Mouse (Mus musculus) intestine, embryonic 15.5 days (tissue): ENCODE data around the gene Sulf2. TPM values are rescaled to one million over a fixed set of nuclear protein-coding genes. Genes with fewer than 3 reads are reported as not detected.

ENCODE experiments used
- ATAC-seq: fragments of 200-750 bp; cut with Nextera tagmentation; 2 replicates; pipeline ENCODE4 v1.8.0; 2017; ENCODE audit warnings: moderate TSS enrichment, moderate library complexity
- H3K27ac ChIP-seq: fragments of 300-500 bp; sonication (generic); 2 replicates; pipeline ENCODE4 v1.5.1; 2015; ENCODE audit warnings: mild to moderate bottlenecking, inconsistent platforms
- H3K27me3 ChIP-seq: fragments of 300-500 bp; sonication (generic); replicated peaks from 2 replicates; pipeline ENCODE4 v1.6.1; 2015; ENCODE audit warnings: inconsistent platforms
- H3K36me3 ChIP-seq: fragments of 300-500 bp; sonication (generic); 2 replicates; pipeline ENCODE4 v1.6.1; 2015; ENCODE audit warnings: inconsistent platforms
- H3K4me1 ChIP-seq: fragments of 300-500 bp; sonication (generic); replicated peaks from 2 replicates; pipeline ENCODE4 v1.6.1; 2015; ENCODE audit warnings: inconsistent platforms
- H3K4me2 ChIP-seq: fragments of 300-500 bp; sonication (generic); replicated peaks from 2 replicates; pipeline ENCODE4 v1.6.1; 2015; ENCODE audit warnings: mild to moderate bottlenecking, inconsistent platforms
- H3K4me3 ChIP-seq: fragments of 300-500 bp; sonication (generic); replicated peaks from 2 replicates; pipeline ENCODE4 v1.5.1; 2015; ENCODE audit warnings: inconsistent platforms
- H3K9ac ChIP-seq: fragments of 300-500 bp; sonication (generic); 2 replicates; pipeline ENCODE4 v1.6.1; 2015; ENCODE audit warnings: inconsistent platforms
- H3K9me3 ChIP-seq: fragments of 300-500 bp; sonication (generic); 2 replicates; pipeline ENCODE4 v1.6.1; 2016; ENCODE audit warnings: inconsistent platforms
- WGBS: fragments of 180-500 bp; shearing (Covaris S2); methylation state at CpG from one replicate; pipeline ENCODE4 v1.1.7; 2015; 5-methylcytosine and 5-hydroxymethylcytosine counted together
- polyA plus RNA-seq: library from polyadenylated mRNA; unstranded; fragments of >200 nt; fragmentation: Nextera tagmentation; extraction: Ambion mirVana; gene quantifications from 2 replicates; pipeline ENCODE4 v1.2.1, GENCODE M21; 2015

Sulf2 gene
- polyA plus RNA-seq, 1 experiment from 2014 or later = 106 TPM

GRCm38 (mm10) chr2:166168868-166169267 is 13.4 kb upstream of the Sulf2 start:
- H3K4me1 ChIP-seq = peaks cover 13% of the 10 kb centered on the region
- no peak overlapping the region for H3K4me3 ChIP-seq
- no peak overlapping the region for H3K27ac ChIP-seq
- 55% methylated on average over 7 of the region's 7 CpGs for WGBS
- H3K27me3 ChIP-seq = no peaks in the 10 kb centered on the region
- H3K36me3 ChIP-seq = no peaks in the 10 kb centered on the region
- ATAC-seq = no peak
- no peak overlapping the region for H3K4me2 ChIP-seq
- H3K9me3 ChIP-seq = no peaks in the 10 kb centered on the region
- H3K9ac ChIP-seq = no peak overlapping the region

GRCm38 (mm10) chr2:166167387-166167786 is 11.9 kb upstream of the Sulf2 start:
- peaks cover 19% of the 10 kb centered on the region for H3K4me1 ChIP-seq
- 93% methylated on average over 2 of the region's 2 CpGs for WGBS
- no peak overlapping the region for H3K27ac ChIP-seq
- no peaks in the 10 kb centered on the region for H3K9me3 ChIP-seq
- H3K4me2 ChIP-seq = no peak overlapping the region
- H3K27me3 ChIP-seq = no peaks in the 10 kb centered on the region
- ATAC-seq = no peak
- no peak overlapping the region for H3K9ac ChIP-seq
- no peak overlapping the region for H3K4me3 ChIP-seq
- no peaks in the 10 kb centered on the region for H3K36me3 ChIP-seq

DNA sequence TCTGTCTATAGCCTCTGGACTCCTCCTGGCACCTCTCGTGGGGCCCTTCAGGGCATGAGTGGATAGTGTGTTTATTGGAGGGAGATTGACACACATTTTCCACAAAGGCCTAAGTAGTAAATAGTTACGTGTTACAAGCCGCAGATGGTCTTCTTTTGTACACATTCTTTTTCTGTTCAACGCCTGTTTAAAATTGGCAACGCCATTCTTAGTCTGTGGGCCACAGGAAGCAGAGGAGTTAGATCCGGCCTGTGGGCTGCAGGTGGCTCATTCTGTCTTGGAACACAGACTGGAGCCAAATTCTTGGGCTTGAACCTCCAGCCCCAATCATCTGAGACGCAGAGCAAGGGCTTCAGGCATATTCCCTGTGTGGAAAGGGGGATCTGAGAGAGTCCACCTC is 9.9 kb upstream of the Sulf2 start:
- Histone ChIP-seq H3K4me1 (peaks cover 17% of the 10 kb centered on the region), H3K27ac (no peak overlapping the region), H3K4me2 (no peak overlapping the region), H3K9me3 (no peaks in the 10 kb centered on the region), H3K27me3 (no peaks in the 10 kb centered on the region), H3K36me3 (no peaks in the 10 kb centered on the region), H3K4me3 (no peak overlapping the region), H3K9ac (no peak overlapping the region)
- 61% methylated on average over 7 of the region's 7 CpGs for WGBS
- no peak for ATAC-seq

- Histone ChIP-seq H3K27me3 (no peaks in the 10 kb centered on the region), H3K27ac (no peak overlapping the region), H3K4me1 (peaks cover 14% of the 10 kb centered on the region), H3K4me3 (no peak overlapping the region), H3K4me2 (no peak overlapping the region), H3K9me3 (no peaks in the 10 kb centered on the region), H3K36me3 (no peaks in the 10 kb centered on the region), H3K9ac (no peak overlapping the region)
- 92% methylated on average over 1 of the region's 1 CpGs for WGBS
- ATAC-seq = no peak
These were observed 9.1 kb upstream of the Sulf2 start for GRCm38 (mm10) chr2:166164601-166165000.

GRCm38 (mm10) chr2:166163917-166164316 is 8.5 kb upstream of the Sulf2 start:
- H3K27ac ChIP-seq = no peak overlapping the region
- H3K9me3 ChIP-seq = no peaks in the 10 kb centered on the region
- no peak overlapping the region for H3K4me2 ChIP-seq
- ATAC-seq = no peak
- peaks cover 11% of the 10 kb centered on the region for H3K4me1 ChIP-seq
- no peak overlapping the region for H3K4me3 ChIP-seq
- H3K27me3 ChIP-seq = no peaks in the 10 kb centered on the region
- WGBS = 80% methylated on average over 6 of the region's 6 CpGs
- H3K36me3 ChIP-seq = no peaks in the 10 kb centered on the region
- no peak overlapping the region for H3K9ac ChIP-seq

- Histone ChIP-seq H3K36me3 (no peaks in the 10 kb centered on the region), H3K9me3 (no peaks in the 10 kb centered on the region), H3K4me2 (no peak overlapping the region), H3K4me1 (peaks cover 10% of the 10 kb centered on the region; the same call in 1 of the 2 replicates), H3K4me3 (no peak overlapping the region), H3K27me3 (no peaks in the 10 kb centered on the region), H3K9ac (no peak overlapping the region), H3K27ac (no peak overlapping the region)
- no peak for ATAC-seq
- WGBS = 70% methylated on average over 5 of the region's 5 CpGs
These were observed 7.8 kb upstream of the Sulf2 start for GRCm38 (mm10) chr2:166163252-166163651.

- no peaks in the 10 kb centered on the region for H3K36me3 ChIP-seq
- peaks cover 18% of the 10 kb centered on the region for H3K4me1 ChIP-seq
- no peaks in the 10 kb centered on the region for H3K9me3 ChIP-seq
- ATAC-seq = no peak
- WGBS = 70% methylated on average over 5 of the region's 5 CpGs
- no peak overlapping the region for H3K9ac ChIP-seq
- H3K27ac ChIP-seq = no peak overlapping the region
- H3K27me3 ChIP-seq = no peaks in the 10 kb centered on the region
- no peak overlapping the region for H3K4me2 ChIP-seq
- no peak overlapping the region for H3K4me3 ChIP-seq
These were observed 6.7 kb upstream of the Sulf2 start for GRCm38 (mm10) chr2:166162160-166162559.

GRCm38 (mm10) chr2:166159276-166159675 is 3.8 kb upstream of the Sulf2 start:
- no peaks in the 10 kb centered on the region for H3K9me3 ChIP-seq
- no peak overlapping the region for H3K9ac ChIP-seq
- no peaks in the 10 kb centered on the region for H3K36me3 ChIP-seq
- no peak overlapping the region for H3K4me3 ChIP-seq
- peaks cover 25% of the 10 kb centered on the region for H3K4me1 ChIP-seq
- no peak overlapping the region for H3K27ac ChIP-seq
- 91% methylated on average over 7 of the region's 7 CpGs for WGBS
- ATAC-seq = no peak
- H3K27me3 ChIP-seq = no peaks in the 10 kb centered on the region
- H3K4me2 ChIP-seq = no peak overlapping the region

- H3K4me3 ChIP-seq = no peak overlapping the region
- H3K9ac ChIP-seq = no peak overlapping the region
- WGBS = 42% methylated on average over 12 of the region's 12 CpGs
- no peaks in the 10 kb centered on the region for H3K27me3 ChIP-seq
- H3K4me2 ChIP-seq = no peak overlapping the region
- H3K36me3 ChIP-seq = no peaks in the 10 kb centered on the region
- no peaks in the 10 kb centered on the region for H3K9me3 ChIP-seq
- H3K27ac ChIP-seq = peak overlapping the region; percentile 9
- peaks cover 33% of the 10 kb centered on the region for H3K4me1 ChIP-seq
- no peak for ATAC-seq
These were observed 2.5 kb upstream of the Sulf2 start for GRCm38 (mm10) chr2:166157767-166158561.

- Histone ChIP-seq H3K27ac (peak overlapping the region; percentile 9; the same call in 1 of the 2 replicates), H3K4me2 (no peak overlapping the region), H3K9ac (no peak overlapping the region), H3K36me3 (no peaks in the 10 kb centered on the region), H3K27me3 (no peaks in the 10 kb centered on the region), H3K4me1 (peaks cover 37% of the 10 kb centered on the region), H3K9me3 (no peaks in the 10 kb centered on the region), H3K4me3 (no peak overlapping the region)
- whole genome bisulfite sequencing = 76% methylated on average over 2 of the region's 2 CpGs
- peak; percentile 54 for ATAC-seq
These were observed 1.7 kb upstream of the Sulf2 start for GRCm38 (mm10) chr2:166157144-166157543.

- H3K27me3 ChIP-seq = no peaks in the 10 kb centered on the region
- H3K4me3 ChIP-seq = no peak overlapping the region
- WGBS = 14% methylated on average over 12 of the region's 12 CpGs
- no peaks in the 10 kb centered on the region for H3K9me3 ChIP-seq
- peaks cover 48% of the 10 kb centered on the region for H3K4me1 ChIP-seq
- peak overlapping the region; percentile 94; the same call in 1 of the 2 replicates for H3K27ac ChIP-seq
- ATAC-seq = no peak
- peak overlapping the region; percentile 91; the same call in 1 of the 2 replicates for H3K9ac ChIP-seq
- no peaks in the 10 kb centered on the region for H3K36me3 ChIP-seq
- H3K4me2 ChIP-seq = peak overlapping the region; percentile 95
These were observed 659 bp upstream of the Sulf2 start for GRCm38 (mm10) chr2:166156122-166156521.

GRCm38 (mm10) chr2:166154749-166155453 is 562 bp downstream of the Sulf2 start:
- no peaks in the 10 kb centered on the region for H3K27me3 ChIP-seq
- peak overlapping the region; percentile 94 for H3K27ac ChIP-seq
- peak; percentile 26; the same call in 1 of the 2 replicates for ATAC-seq
- peaks cover 54% of the 10 kb centered on the region for H3K4me1 ChIP-seq
- H3K36me3 ChIP-seq = no peaks in the 10 kb centered on the region
- H3K4me3 ChIP-seq = peak overlapping the region; percentile 82
- peak overlapping the region; percentile 91 for H3K9ac ChIP-seq
- H3K4me2 ChIP-seq = peak overlapping the region; percentile 95
- under 1% methylated on average over 73 of the region's 95 CpGs for WGBS
- H3K9me3 ChIP-seq = no peaks in the 10 kb centered on the region
